Mouse (Mus musculus) neural tube, embryonic 11.5 days (tissue): ENCODE results near the gene Faiml. TPM values are rescaled to one million over a fixed set of nuclear protein-coding genes. Genes with fewer than 3 reads are reported as not detected.

Experiments
- ATAC-seq: fragments of 200-750 bp; cut with Nextera tagmentation; 2 replicates; pipeline ENCODE4 v1.8.0; 2017; ENCODE audit warnings: moderate number of reproducible peaks, mild to moderate bottlenecking, moderate TSS enrichment, moderate library complexity; ENCODE audit not compliant: insufficient read depth, low FRiP score, low TSS enrichment
- DNase-seq: peaks from one replicate; pipeline ENCODE4 v3.0.0-alpha.2; 2015; ENCODE audit warnings: low spot score
- H3K27ac ChIP-seq: fragments of 300-500 bp; sonication (generic); 2 replicates; pipeline ENCODE4 v1.5.1; 2014; ENCODE audit warnings: low read depth, mild to moderate bottlenecking, low read length
- H3K27me3 ChIP-seq: fragments of 300-500 bp; sonication (generic); 2 replicates; pipeline ENCODE4 v1.6.1; 2014; ENCODE audit warnings: mild to moderate bottlenecking, low read length, mixed read lengths; ENCODE audit not compliant: control insufficient read depth, insufficient read depth
- H3K36me3 ChIP-seq: fragments of 300-500 bp; sonication (generic); 2 replicates; pipeline ENCODE4 v1.6.1; 2014; ENCODE audit warnings: mild to moderate bottlenecking, low read length, moderate library complexity, mixed read lengths; ENCODE audit not compliant: control insufficient read depth, insufficient read depth
- H3K4me1 ChIP-seq: fragments of 300-500 bp; sonication (generic); 2 replicates; pipeline ENCODE4 v1.6.1; 2014; ENCODE audit warnings: low read length, mixed read lengths; ENCODE audit not compliant: control insufficient read depth, insufficient read depth
- H3K4me2 ChIP-seq: fragments of 300-500 bp; sonication (generic); 2 replicates; pipeline ENCODE4 v1.6.1; 2014; ENCODE audit warnings: low read depth, mild to moderate bottlenecking, moderate library complexity
- H3K4me3 ChIP-seq: fragments of 300-500 bp; sonication (generic); 2 replicates; pipeline ENCODE4 v1.5.1; 2014; ENCODE audit warnings: low read depth, low read length
- H3K9ac ChIP-seq: fragments of 300-500 bp; sonication (generic); 2 replicates; pipeline ENCODE4 v1.6.1; 2014; ENCODE audit warnings: mild to moderate bottlenecking, low read length
- H3K9me3 ChIP-seq: fragments of 300-500 bp; sonication (generic); 2 replicates; pipeline ENCODE4 v1.6.1; 2016; ENCODE audit warnings: low read length; ENCODE audit not compliant: control insufficient read depth
- WGBS: fragments of 180-500 bp; shearing (Covaris S2); extraction: QIAGEN DNeasy Blood & Tissue Kit; methylation state at CpG from one replicate; pipeline ENCODE4 v1.1.7; 2014; 5-methylcytosine and 5-hydroxymethylcytosine counted together
- polyA plus RNA-seq: library from polyadenylated mRNA; unstranded; fragments of >200 nt; fragmentation: Nextera tagmentation; extraction: Ambion mirVana; gene quantifications from 2 replicates; pipeline ENCODE4 v1.2.1, GENCODE M21; 2014

The Faiml gene
- polyA plus RNA-seq, 1 experiment from 2014 or later: not detected

DNA sequence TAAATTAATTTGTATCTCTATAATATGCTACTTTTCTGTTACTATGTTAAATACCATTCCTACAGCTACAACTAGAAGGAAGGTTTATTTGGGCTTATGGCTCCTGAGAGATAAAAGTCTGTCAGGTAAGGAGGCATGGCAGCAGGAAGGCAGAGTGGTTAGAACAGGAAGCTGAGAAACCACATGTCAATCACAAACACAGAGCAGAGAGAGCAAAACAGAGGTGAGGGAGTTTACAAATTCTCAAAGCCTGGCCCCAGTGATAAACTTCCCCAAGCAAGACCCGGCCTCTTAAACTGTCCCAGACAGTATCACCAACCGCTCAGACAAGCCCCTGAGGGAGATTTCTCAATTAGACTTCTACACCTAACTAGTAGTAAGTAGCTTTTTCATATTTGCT, 20.9 kb downstream of the Faiml start:
- Histone ChIP-seq H3K4me1 (no peaks in the 10 kb centered on the region), H3K4me3 (no peak overlapping the region), H3K36me3 (no peaks in the 10 kb centered on the region), H3K27ac (no peak overlapping the region), H3K9ac (no peak overlapping the region), H3K9me3 (no peaks in the 10 kb centered on the region), H3K27me3 (no peaks in the 10 kb centered on the region), H3K4me2 (no peak overlapping the region)
- WGBS: 87% methylated on average over 2 of the region's 2 CpGs
- ATAC-seq (no peak), DNase-seq (no peak)

DNA sequence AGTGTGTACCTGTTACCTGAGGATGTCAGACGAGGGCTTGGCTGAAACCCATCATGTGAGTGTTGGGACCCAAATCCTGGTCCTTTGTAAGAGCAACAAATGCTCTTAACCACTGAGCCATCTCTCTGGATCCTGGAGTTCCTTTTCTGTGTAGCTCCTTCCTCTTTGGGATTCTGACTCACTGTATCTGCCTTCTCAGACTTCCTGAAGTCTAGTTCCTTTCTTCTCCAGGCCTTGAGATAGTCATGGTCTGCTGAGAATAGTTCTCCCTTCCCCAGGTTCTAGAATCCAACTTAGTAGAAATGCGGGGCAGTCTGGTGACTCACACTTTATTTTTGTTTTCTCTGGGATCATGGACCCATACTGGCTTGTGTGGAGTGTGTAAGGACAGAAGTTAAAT, 24.4 kb downstream of the Faiml start:
- no peaks in the 10 kb centered on the region for H3K4me1 ChIP-seq
- H3K36me3 ChIP-seq: no peaks in the 10 kb centered on the region
- no peak overlapping the region for H3K4me3 ChIP-seq
- ATAC-seq (no peak), DNase-seq (no peak)
- H3K9ac ChIP-seq: no peak overlapping the region
- no peak overlapping the region for H3K4me2 ChIP-seq
- H3K9me3 ChIP-seq: no peaks in the 10 kb centered on the region
- no peaks in the 10 kb centered on the region for H3K27me3 ChIP-seq
- no peak overlapping the region for H3K27ac ChIP-seq
- WGBS: 79% methylated on average over 2 of the region's 2 CpGs

DNA sequence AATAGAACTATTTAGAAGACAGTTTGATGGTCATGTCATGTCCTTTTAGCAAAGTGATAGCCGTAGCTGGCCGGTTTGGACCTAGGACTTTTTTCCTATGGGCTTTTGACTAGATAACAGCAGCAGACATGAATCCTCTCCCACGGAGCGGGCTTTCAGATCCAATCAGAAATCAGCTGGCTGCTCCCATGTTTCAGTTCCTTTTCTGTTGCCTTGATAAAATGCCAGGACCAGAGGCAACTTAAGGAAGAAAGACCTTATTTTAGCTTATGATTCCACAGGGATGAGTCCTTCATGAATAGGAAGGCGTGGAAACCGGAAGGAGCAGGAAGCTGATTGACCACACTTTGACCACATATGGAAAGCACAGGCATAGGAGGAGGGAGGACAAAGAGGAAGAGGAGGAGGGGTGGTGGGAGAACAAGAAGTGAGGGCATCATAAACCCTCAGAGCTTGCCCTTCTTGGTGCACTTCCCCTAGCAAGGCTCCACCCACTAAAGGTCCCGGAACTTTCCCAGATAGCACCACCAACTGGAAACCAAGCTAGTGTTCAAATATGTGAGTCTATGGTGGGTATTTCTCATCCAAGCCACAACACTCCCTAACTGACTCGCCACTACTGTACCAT, 53.9 kb downstream of the Faiml start:
- 90% methylated on average over 8 of the region's 8 CpGs for WGBS
- H3K4me2 ChIP-seq: no peak overlapping the region
- DNase-seq: no peak
- H3K4me1 ChIP-seq: no peaks in the 10 kb centered on the region
- no peak overlapping the region for H3K4me3 ChIP-seq
- no peaks in the 10 kb centered on the region for H3K27me3 ChIP-seq
- ATAC-seq: no peak
- no peak overlapping the region for H3K27ac ChIP-seq
- no peak overlapping the region for H3K9ac ChIP-seq
- H3K36me3 ChIP-seq: no peaks in the 10 kb centered on the region
- H3K9me3 ChIP-seq: no peaks in the 10 kb centered on the region

DNA sequence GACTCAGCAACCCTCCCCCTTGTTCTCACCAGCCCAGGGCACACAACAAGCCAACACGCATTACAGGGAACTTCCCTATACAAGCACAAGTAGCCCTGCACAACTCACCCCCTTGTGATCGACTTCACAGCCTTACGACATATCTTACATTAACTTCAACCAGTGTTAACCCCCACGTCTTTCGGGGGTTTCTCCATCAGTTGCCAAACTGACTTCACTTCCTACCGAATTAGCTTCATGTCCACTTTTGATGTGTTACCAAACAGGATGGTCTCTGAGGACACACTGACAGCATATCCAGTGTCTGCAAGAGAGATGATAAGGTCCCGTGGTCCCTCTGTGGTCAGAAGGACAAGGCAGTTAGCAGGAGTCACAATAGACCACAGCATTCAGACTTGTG, 54.9 kb downstream of the Faiml start:
- no peak for DNase-seq
- Histone ChIP-seq H3K27ac (no peak overlapping the region), H3K4me3 (no peak overlapping the region), H3K36me3 (no peaks in the 10 kb centered on the region), H3K9ac (no peak overlapping the region), H3K4me2 (no peak overlapping the region), H3K27me3 (no peaks in the 10 kb centered on the region), H3K4me1 (no peaks in the 10 kb centered on the region), H3K9me3 (no peaks in the 10 kb centered on the region)
- 86% methylated on average over 7 of the region's 7 CpGs for WGBS
- ATAC-seq: no peak

DNA sequence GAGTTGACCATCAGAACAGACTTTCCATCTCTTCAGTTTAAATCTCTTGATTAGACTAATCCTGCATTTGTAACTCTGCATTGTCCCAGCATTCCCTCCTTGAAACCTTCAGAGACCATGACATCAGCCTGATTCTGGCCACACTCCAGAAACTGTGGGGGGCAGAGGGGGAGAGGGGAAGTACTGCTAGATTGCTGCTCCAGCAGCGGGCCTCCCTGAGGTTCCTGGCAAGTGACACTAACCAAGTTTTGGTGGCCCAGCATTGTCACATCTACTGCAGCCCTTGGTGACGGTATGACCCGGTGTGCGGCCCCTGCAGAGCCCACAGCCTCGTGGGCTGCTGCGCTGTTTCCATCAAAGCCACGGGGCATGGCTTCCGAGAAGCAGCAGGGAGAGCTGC, 56.8 kb downstream of the Faiml start:
- Histone ChIP-seq H3K9me3 (no peaks in the 10 kb centered on the region), H3K4me1 (no peaks in the 10 kb centered on the region), H3K36me3 (no peaks in the 10 kb centered on the region), H3K27ac (no peak overlapping the region), H3K4me3 (no peak overlapping the region), H3K27me3 (no peaks in the 10 kb centered on the region), H3K9ac (no peak overlapping the region), H3K4me2 (no peak overlapping the region)
- WGBS: 77% methylated on average over 8 of the region's 8 CpGs
- no peak for DNase-seq
- no peak for ATAC-seq

Other genes starting within 250 kb of the Faiml start
- not detected in 2 replicates for gene Gm1123, start 201.5 kb downstream of the Faiml start, polyA plus RNA-seq
- gene Pik3cb, start 96.6 kb downstream of the Faiml start, polyA plus RNA-seq: 1.4 and 1.8 TPM in 2 replicates
- 43.7 and 46.7 TPM in 2 replicates for gene Cep70, start 6.1 kb upstream of the Faiml start, polyA plus RNA-seq
- gene Esyt3, start 121.3 kb upstream of the Faiml start, polyA plus RNA-seq: 0.15 and 0.30 TPM in 2 replicates
- gene Mras, start 200.1 kb upstream of the Faiml start, polyA plus RNA-seq: 16.3 and 17.5 TPM in 2 replicates
- gene Nme9, start 214.2 kb upstream of the Faiml start, polyA plus RNA-seq: not detected in 2 replicates